Mouse (Mus musculus) midbrain, embryonic 15.5 days (tissue): Measurements from ENCODE around the gene Gcnt7. TPM values are rescaled to one million over a fixed set of nuclear protein-coding genes. Genes with fewer than 3 reads are reported as not detected.

ENCODE experiments used
- ATAC-seq: fragments of 200-750 bp; cut with Nextera tagmentation; replicated peaks from 2 replicates; pipeline ENCODE4 v1.8.0; 2017; ENCODE audit warnings: moderate TSS enrichment
- H3K27ac ChIP-seq: fragments of 300-500 bp; sonication (generic); 2 replicates; pipeline ENCODE4 v1.5.1; 2015; ENCODE audit warnings: mild to moderate bottlenecking, inconsistent platforms
- H3K27me3 ChIP-seq: fragments of 300-500 bp; sonication (generic); replicated peaks from 2 replicates; pipeline ENCODE4 v1.6.1; 2015; ENCODE audit warnings: inconsistent platforms
- H3K36me3 ChIP-seq: fragments of 300-500 bp; sonication (generic); replicated peaks from 2 replicates; pipeline ENCODE4 v1.6.1; 2015; ENCODE audit warnings: inconsistent platforms
- H3K4me1 ChIP-seq: fragments of 300-500 bp; sonication (generic); 2 replicates; pipeline ENCODE4 v1.6.1; 2015; ENCODE audit warnings: inconsistent platforms
- H3K4me2 ChIP-seq: fragments of 300-500 bp; sonication (generic); 2 replicates; pipeline ENCODE4 v1.6.1; 2015; ENCODE audit warnings: inconsistent platforms, mild to moderate bottlenecking, moderate library complexity
- H3K4me3 ChIP-seq: fragments of 300-500 bp; sonication (generic); 2 replicates; pipeline ENCODE4 v1.5.1; 2015; ENCODE audit warnings: mild to moderate bottlenecking, inconsistent platforms
- H3K9ac ChIP-seq: fragments of 300-500 bp; sonication (generic); 2 replicates; pipeline ENCODE4 v1.6.1; 2015; ENCODE audit warnings: mild to moderate bottlenecking, inconsistent platforms
- H3K9me3 ChIP-seq: fragments of 300-500 bp; sonication (generic); 2 replicates; pipeline ENCODE4 v1.6.1; 2016; ENCODE audit warnings: inconsistent platforms
- WGBS: fragments of 180-500 bp; shearing (Covaris S2); methylation state at CpG from one replicate; pipeline ENCODE4 v1.1.7; 2015; ENCODE audit warnings: mixed read lengths; 5-methylcytosine and 5-hydroxymethylcytosine counted together
- polyA plus RNA-seq: library from polyadenylated mRNA; unstranded; fragments of >200 nt; fragmentation: Nextera tagmentation; extraction: Ambion mirVana; gene quantifications from 2 replicates; pipeline ENCODE4 v1.2.1, GENCODE M21; 2015

The Gcnt7 gene
- polyA plus RNA-seq, 1 experiment from 2014 or later = 2.0 TPM

- peaks cover 44% of the 10 kb centered on the region for H3K36me3 ChIP-seq
- WGBS = 92% methylated on average over 4 of the region's 4 CpGs
- H3K27ac ChIP-seq = no peak overlapping the region
- H3K9ac ChIP-seq = no peak overlapping the region
- H3K4me1 ChIP-seq = no peaks in the 10 kb centered on the region
- ATAC-seq = no peak
- H3K9me3 ChIP-seq = no peaks in the 10 kb centered on the region
- H3K27me3 ChIP-seq = no peaks in the 10 kb centered on the region
- H3K4me3 ChIP-seq = no peak overlapping the region
- H3K4me2 ChIP-seq = no peak overlapping the region
Measured at GRCm38 (mm10) chr2:172452031-172452430, 6.4 kb downstream of the Gcnt7 start.

GRCm38 (mm10) chr2:172450640-172451039 lies 7.8 kb downstream of the Gcnt7 start:
- H3K36me3 ChIP-seq = peaks cover 57% of the 10 kb centered on the region
- H3K27ac ChIP-seq = no peak overlapping the region
- 89% methylated on average over 6 of the region's 6 CpGs for WGBS

GRCm38 (mm10) chr2:172448329-172448728 lies 10.1 kb downstream of the Gcnt7 start:
- H3K36me3 ChIP-seq = peaks cover 57% of the 10 kb centered on the region
- H3K4me2 ChIP-seq = no peak overlapping the region
- no peaks in the 10 kb centered on the region for H3K27me3 ChIP-seq
- H3K9ac ChIP-seq = no peak overlapping the region
- H3K4me3 ChIP-seq = no peak overlapping the region
- H3K4me1 ChIP-seq = no peaks in the 10 kb centered on the region
- WGBS = 90% methylated on average over 4 of the region's 4 CpGs
- no peak overlapping the region for H3K27ac ChIP-seq
- no peak for ATAC-seq
- H3K9me3 ChIP-seq = no peaks in the 10 kb centered on the region

More at GRCm38 (mm10) chr2:172450640-172451039, 7.8 kb downstream of the Gcnt7 start:
- Histone ChIP-seq H3K9me3 (no peaks in the 10 kb centered on the region), H3K4me1 (no peaks in the 10 kb centered on the region), H3K9ac (no peak overlapping the region), H3K4me2 (no peak overlapping the region), H3K4me3 (no peak overlapping the region), H3K27me3 (no peaks in the 10 kb centered on the region)
- no peak for ATAC-seq

GRCm38 (mm10) chr2:172447317-172447716 lies 11.1 kb downstream of the Gcnt7 start:
- Histone ChIP-seq H3K4me3 (no peak overlapping the region), H3K36me3 (peaks cover 52% of the 10 kb centered on the region), H3K9me3 (no peaks in the 10 kb centered on the region), H3K27me3 (no peaks in the 10 kb centered on the region), H3K9ac (no peak overlapping the region), H3K4me1 (peaks cover 4% of the 10 kb centered on the region; the same call in 1 of the 2 replicates), H3K4me2 (no peak overlapping the region), H3K27ac (no peak overlapping the region)
- no peak for ATAC-seq
- WGBS = 91% methylated on average over 6 of the region's 6 CpGs

- Histone ChIP-seq H3K9ac (no peak overlapping the region), H3K27ac (no peak overlapping the region), H3K9me3 (no peaks in the 10 kb centered on the region), H3K4me3 (no peak overlapping the region), H3K36me3 (peaks cover 41% of the 10 kb centered on the region), H3K4me1 (peaks cover 20% of the 10 kb centered on the region), H3K4me2 (no peak overlapping the region), H3K27me3 (no peaks in the 10 kb centered on the region)
- 94% methylated on average over 4 of the region's 4 CpGs for WGBS
- no peak for ATAC-seq
Measured at GRCm38 (mm10) chr2:172445617-172446016, 12.8 kb downstream of the Gcnt7 start.

GRCm38 (mm10) chr2:172441176-172441575 lies 17.2 kb downstream of the Gcnt7 start:
- H3K36me3 ChIP-seq = peaks cover 7% of the 10 kb centered on the region; the same call in 1 of the 2 replicates
- 37% methylated on average over 6 of the region's 6 CpGs for WGBS

GRCm38 (mm10) chr2:172440640-172441005 lies 17.8 kb downstream of the Gcnt7 start:
- Histone ChIP-seq H3K9ac (peak overlapping the region; percentile 47), H3K4me3 (peak overlapping the region; percentile 57), H3K9me3 (no peaks in the 10 kb centered on the region), H3K36me3 (peaks cover 2% of the 10 kb centered on the region; the same call in 1 of the 2 replicates), H3K27ac (peak overlapping the region; percentile 84), H3K27me3 (no peaks in the 10 kb centered on the region), H3K4me2 (peak overlapping the region; percentile 63), H3K4me1 (peaks cover 25% of the 10 kb centered on the region)
- ATAC-seq = peak; percentile 79
- under 1% methylated on average over 21 of the region's 21 CpGs for WGBS

More at GRCm38 (mm10) chr2:172441176-172441575, 17.2 kb downstream of the Gcnt7 start:
- Histone ChIP-seq H3K9me3 (no peaks in the 10 kb centered on the region), H3K27me3 (no peaks in the 10 kb centered on the region), H3K4me3 (peak overlapping the region; percentile 57), H3K9ac (no peak overlapping the region), H3K4me2 (peak overlapping the region; percentile 63), H3K27ac (no peak overlapping the region), H3K4me1 (peaks cover 25% of the 10 kb centered on the region)
- ATAC-seq = no peak

GRCm38 (mm10) chr2:172439843-172440639 lies 18.4 kb downstream of the Gcnt7 start, which contains the start of gene Rtf2:
Rtf2 (plus strand) TSS chr2:172440556.
- 2% methylated on average over 35 of the region's 35 CpGs for WGBS
- Histone ChIP-seq H3K36me3 (no peaks in the 10 kb centered on the region), H3K4me3 (peak within 1 kb of the TSS; percentile 57), H3K9me3 (no peaks in the 10 kb centered on the region), H3K4me1 (peaks cover 25% of the 10 kb centered on the region), H3K9ac (peak within 1 kb of the TSS; percentile 66), H3K27me3 (no peaks in the 10 kb centered on the region), H3K27ac (peak within 1 kb of the TSS; percentile 84), H3K4me2 (peak within 1 kb of the TSS; percentile 63)
- ATAC-seq = peak; percentile 98

GRCm38 (mm10) chr2:172437371-172437952 lies 20.9 kb downstream of the Gcnt7 start:
- Histone ChIP-seq H3K27me3 (no peaks in the 10 kb centered on the region; the same call in 1 of the 2 replicates), H3K4me1 (peaks cover 22% of the 10 kb centered on the region), H3K9ac (no peak overlapping the region), H3K27ac (no peak overlapping the region), H3K4me2 (no peak overlapping the region), H3K4me3 (no peak overlapping the region), H3K9me3 (no peaks in the 10 kb centered on the region), H3K36me3 (no peaks in the 10 kb centered on the region)
- WGBS = 74% methylated on average over 16 of the region's 16 CpGs
- no peak for ATAC-seq

- no peak overlapping the region for H3K9ac ChIP-seq
Measured at GRCm38 (mm10) chr2:172433746-172434145, 24.6 kb downstream of the Gcnt7 start.

GRCm38 (mm10) chr2:172430609-172431008 lies 27.8 kb downstream of the Gcnt7 start:
- Histone ChIP-seq H3K27ac (no peak overlapping the region), H3K4me1 (no peaks in the 10 kb centered on the region), H3K36me3 (no peaks in the 10 kb centered on the region), H3K4me2 (no peak overlapping the region), H3K9ac (no peak overlapping the region), H3K4me3 (no peak overlapping the region), H3K27me3 (no peaks in the 10 kb centered on the region; the same call in 1 of the 2 replicates), H3K9me3 (no peaks in the 10 kb centered on the region)
- no peak for ATAC-seq
- 81% methylated on average over 1 of the region's 1 CpGs for WGBS

More at GRCm38 (mm10) chr2:172433746-172434145, 24.6 kb downstream of the Gcnt7 start:
- Histone ChIP-seq H3K36me3 (no peaks in the 10 kb centered on the region), H3K27me3 (no peaks in the 10 kb centered on the region; the same call in 1 of the 2 replicates), H3K4me1 (no peaks in the 10 kb centered on the region), H3K27ac (no peak overlapping the region), H3K4me2 (no peak overlapping the region), H3K4me3 (no peak overlapping the region), H3K9me3 (no peaks in the 10 kb centered on the region)
- no peak for ATAC-seq
- 56% methylated on average over 5 of the region's 5 CpGs for WGBS

- Histone ChIP-seq H3K4me1 (no peaks in the 10 kb centered on the region), H3K36me3 (no peaks in the 10 kb centered on the region), H3K27ac (no peak overlapping the region), H3K4me2 (no peak overlapping the region), H3K27me3 (no peaks in the 10 kb centered on the region), H3K4me3 (no peak overlapping the region), H3K9me3 (no peaks in the 10 kb centered on the region), H3K9ac (no peak overlapping the region)
- 92% methylated on average over 5 of the region's 5 CpGs for WGBS
- no peak for ATAC-seq
Measured at GRCm38 (mm10) chr2:172418208-172418607, 40.2 kb downstream of the Gcnt7 start.
